Mouse (Mus musculus) limb, embryonic 15.5 days (tissue): Measurements from ENCODE around the gene Cdk9. TPM values are rescaled to one million over a fixed set of nuclear protein-coding genes. Genes with fewer than 3 reads are reported as not detected.

Experiments used
- ATAC-seq: fragments of 200-750 bp; cut with Nextera tagmentation; 2 replicates; pipeline ENCODE4 v1.8.0; 2017; ENCODE audit warnings: low read depth, moderate TSS enrichment; ENCODE audit not compliant: insufficient number of reproducible peaks, low FRiP score, low TSS enrichment
- H3K27ac ChIP-seq: fragments of 300-500 bp; sonication (generic); 2 replicates; pipeline ENCODE4 v1.5.1; 2015; ENCODE audit warnings: moderate library complexity, mild to moderate bottlenecking, inconsistent platforms
- H3K27me3 ChIP-seq: fragments of 300-500 bp; sonication (generic); 2 replicates; pipeline ENCODE4 v1.6.1; 2015; ENCODE audit warnings: inconsistent platforms
- H3K36me3 ChIP-seq: fragments of 300-500 bp; sonication (generic); 2 replicates; pipeline ENCODE4 v1.6.1; 2015; ENCODE audit warnings: inconsistent platforms
- H3K4me1 ChIP-seq: fragments of 300-500 bp; sonication (generic); 2 replicates; pipeline ENCODE4 v1.6.1; 2015; ENCODE audit warnings: inconsistent platforms
- H3K4me2 ChIP-seq: fragments of 300-500 bp; sonication (generic); 2 replicates; pipeline ENCODE4 v1.6.1; 2015; ENCODE audit warnings: mild to moderate bottlenecking, inconsistent platforms
- H3K4me3 ChIP-seq: fragments of 300-500 bp; sonication (generic); 2 replicates; pipeline ENCODE4 v1.5.1; 2015; ENCODE audit warnings: mild to moderate bottlenecking, inconsistent platforms
- H3K9ac ChIP-seq: fragments of 300-500 bp; sonication (generic); 2 replicates; pipeline ENCODE4 v1.6.1; 2015; ENCODE audit warnings: inconsistent platforms
- H3K9me3 ChIP-seq: fragments of 300-500 bp; sonication (generic); 2 replicates; pipeline ENCODE4 v1.6.1; 2016; ENCODE audit warnings: inconsistent platforms
- WGBS: fragments of 180-500 bp; shearing (Covaris S2); methylation state at CpG from one replicate; pipeline ENCODE4 v1.1.7; 2015; 5-methylcytosine and 5-hydroxymethylcytosine counted together
- polyA plus RNA-seq: library from polyadenylated mRNA; unstranded; fragments of >200 nt; fragmentation: Nextera tagmentation; extraction: Ambion mirVana; gene quantifications from 2 replicates; pipeline ENCODE4 v1.2.1, GENCODE M21; 2015

Gene Cdk9
- polyA plus RNA-seq: 84.4 and 101 TPM in 2 replicates

DNA sequence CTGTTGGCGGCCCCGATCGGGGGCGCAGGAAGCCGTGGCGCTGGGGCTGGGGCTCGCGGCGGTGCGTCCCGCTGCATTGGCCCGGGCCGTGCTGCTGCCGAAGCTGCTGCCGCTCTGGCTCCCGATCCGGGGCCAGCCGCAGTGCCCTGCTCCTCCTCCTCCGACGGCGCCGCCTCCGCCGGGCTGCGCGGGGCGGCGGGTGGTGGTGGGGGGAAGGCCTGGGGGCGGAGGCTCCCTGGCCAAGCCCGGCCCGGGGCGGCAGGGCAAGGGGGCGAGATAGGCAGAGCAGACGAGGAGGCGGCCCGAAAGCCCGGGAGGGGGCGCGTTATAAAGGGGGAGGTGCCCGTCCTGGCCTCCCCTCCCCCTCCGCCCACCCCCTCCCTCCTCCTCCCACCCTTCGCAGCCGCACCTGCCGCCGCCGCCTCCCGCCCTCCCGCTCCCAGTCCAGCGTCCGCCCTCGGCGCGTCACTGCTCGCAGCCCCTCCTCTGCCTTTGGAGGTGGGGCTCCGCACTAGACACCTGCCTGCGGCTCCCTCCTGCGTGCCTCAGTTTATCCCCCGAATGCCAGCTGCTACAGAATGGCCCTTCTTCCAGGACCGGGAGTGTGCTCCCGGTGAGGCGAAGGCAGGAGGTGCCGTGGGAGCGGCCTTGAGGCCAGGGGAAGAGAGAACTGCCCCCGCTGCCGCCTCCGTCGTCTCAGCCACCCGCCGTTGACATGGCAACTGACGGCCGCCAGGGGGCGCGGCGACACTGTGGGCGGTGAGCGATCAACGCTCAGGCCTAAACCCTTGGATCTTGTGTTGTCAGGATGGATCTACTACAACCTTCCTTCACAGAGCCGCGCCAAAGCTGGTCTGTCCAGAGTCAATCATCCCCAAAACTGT is at the start of gene Cdk9:
TSS of gene Cdk9 (minus strand) at position 143 of the 884 bp plus-strand sequence.
- H3K27me3 ChIP-seq: no peaks in the 10 kb centered on the region
- peak within 1 kb of the TSS; percentile 99 for H3K27ac ChIP-seq
- H3K9me3 ChIP-seq: no peaks in the 10 kb centered on the region
- under 1% methylated on average over 43 of the region's 79 CpGs for WGBS
- peak within 1 kb of the TSS; percentile 81 for H3K4me2 ChIP-seq
- peaks cover 33% of the 10 kb centered on the region for H3K4me1 ChIP-seq
- H3K9ac ChIP-seq: peak within 1 kb of the TSS; percentile 82
- peaks cover 30% of the 10 kb centered on the region for H3K36me3 ChIP-seq
- H3K4me3 ChIP-seq: peak within 1 kb of the TSS; percentile 91
- ATAC-seq: peak; percentile 88

GRCm38 (mm10) chr2:32761859-32762258 is 49.0 kb upstream of the Cdk9 start:
- Histone ChIP-seq H3K36me3 (peaks cover 39% of the 10 kb centered on the region), H3K27me3 (no peaks in the 10 kb centered on the region), H3K4me2 (no peak overlapping the region), H3K4me3 (no peak overlapping the region), H3K9me3 (no peaks in the 10 kb centered on the region), H3K9ac (no peak overlapping the region), H3K27ac (no peak overlapping the region), H3K4me1 (peaks cover 12% of the 10 kb centered on the region)
- no peak for ATAC-seq
- WGBS: 88% methylated on average over 4 of the region's 4 CpGs

GRCm38 (mm10) chr2:32761361-32761760 is 48.5 kb upstream of the Cdk9 start:
- no peak overlapping the region for H3K4me3 ChIP-seq
- peaks cover 39% of the 10 kb centered on the region for H3K36me3 ChIP-seq
- no peak for ATAC-seq
- no peaks in the 10 kb centered on the region for H3K27me3 ChIP-seq
- H3K9ac ChIP-seq: no peak overlapping the region
- peaks cover 12% of the 10 kb centered on the region for H3K4me1 ChIP-seq
- no peak overlapping the region for H3K4me2 ChIP-seq
- WGBS: 91% methylated on average over 14 of the region's 14 CpGs
- no peaks in the 10 kb centered on the region for H3K9me3 ChIP-seq
- H3K27ac ChIP-seq: no peak overlapping the region

- Histone ChIP-seq H3K27ac (no peak overlapping the region), H3K4me1 (peaks cover 12% of the 10 kb centered on the region), H3K36me3 (peaks cover 49% of the 10 kb centered on the region), H3K4me3 (no peak overlapping the region), H3K9me3 (no peaks in the 10 kb centered on the region), H3K27me3 (no peaks in the 10 kb centered on the region), H3K4me2 (no peak overlapping the region), H3K9ac (no peak overlapping the region)
- ATAC-seq: no peak
- WGBS: 96% methylated on average over 2 of the region's 2 CpGs
These were observed 46.1 kb upstream of the Cdk9 start for GRCm38 (mm10) chr2:32759001-32759400.

DNA sequence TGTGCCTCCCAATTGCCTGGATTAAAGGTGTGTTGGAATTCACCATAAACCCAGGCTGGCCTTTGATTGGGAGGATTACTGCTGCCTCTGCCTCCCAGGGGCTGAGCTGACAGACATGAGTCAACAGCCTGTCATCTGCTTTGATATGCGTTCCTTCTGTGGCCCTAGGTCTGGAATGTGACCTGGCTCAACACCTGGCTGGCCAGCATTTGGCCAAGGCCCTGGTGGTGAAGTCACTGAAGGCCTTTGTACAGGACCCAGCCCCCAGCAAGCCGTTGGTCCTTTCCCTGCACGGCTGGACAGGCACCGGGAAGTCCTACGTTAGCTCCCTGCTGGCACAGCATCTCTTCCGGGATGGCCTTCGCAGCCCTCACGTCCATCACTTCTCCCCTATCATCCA is 45.6 kb upstream of the Cdk9 start:
- no peak for ATAC-seq
- H3K36me3 ChIP-seq: peaks cover 51% of the 10 kb centered on the region
- 74% methylated on average over 8 of the region's 8 CpGs for WGBS
- H3K9ac ChIP-seq: no peak overlapping the region
- no peak overlapping the region for H3K4me3 ChIP-seq
- H3K4me2 ChIP-seq: no peak overlapping the region
- H3K27ac ChIP-seq: no peak overlapping the region
- H3K9me3 ChIP-seq: no peaks in the 10 kb centered on the region
- no peaks in the 10 kb centered on the region for H3K27me3 ChIP-seq
- peaks cover 12% of the 10 kb centered on the region for H3K4me1 ChIP-seq

- Histone ChIP-seq H3K9me3 (no peaks in the 10 kb centered on the region), H3K4me3 (peak within 1 kb of the TSS; percentile 77), H3K36me3 (peaks cover 46% of the 10 kb centered on the region), H3K9ac (peak within 1 kb of the TSS; percentile 86), H3K4me1 (peaks cover 12% of the 10 kb centered on the region), H3K4me2 (peak within 1 kb of the TSS; percentile 50), H3K27ac (peak within 1 kb of the TSS; percentile 95), H3K27me3 (no peaks in the 10 kb centered on the region)
- under 1% methylated on average over 65 of the region's 66 CpGs for WGBS
- ATAC-seq: peak; percentile 90
These were observed 44.4 kb upstream of the Cdk9 start, which contains the start of gene Tor2a for GRCm38 (mm10) chr2:32757056-32757845. TSS of gene Tor2a (plus strand) at chr2:32757234.

- 36% methylated on average over 6 of the region's 6 CpGs for WGBS
- no peak overlapping the region for H3K27ac ChIP-seq
- no peak overlapping the region for H3K9ac ChIP-seq
- peak overlapping the region; percentile 77; the same call in 1 of the 2 replicates for H3K4me3 ChIP-seq
- no peaks in the 10 kb centered on the region for H3K27me3 ChIP-seq
- H3K36me3 ChIP-seq: peaks cover 41% of the 10 kb centered on the region
- peaks cover 14% of the 10 kb centered on the region for H3K4me1 ChIP-seq
- no peaks in the 10 kb centered on the region for H3K9me3 ChIP-seq
- H3K4me2 ChIP-seq: no peak overlapping the region
- ATAC-seq: no peak
These were observed 43.8 kb upstream of the Cdk9 start for GRCm38 (mm10) chr2:32756674-32757055.

DNA sequence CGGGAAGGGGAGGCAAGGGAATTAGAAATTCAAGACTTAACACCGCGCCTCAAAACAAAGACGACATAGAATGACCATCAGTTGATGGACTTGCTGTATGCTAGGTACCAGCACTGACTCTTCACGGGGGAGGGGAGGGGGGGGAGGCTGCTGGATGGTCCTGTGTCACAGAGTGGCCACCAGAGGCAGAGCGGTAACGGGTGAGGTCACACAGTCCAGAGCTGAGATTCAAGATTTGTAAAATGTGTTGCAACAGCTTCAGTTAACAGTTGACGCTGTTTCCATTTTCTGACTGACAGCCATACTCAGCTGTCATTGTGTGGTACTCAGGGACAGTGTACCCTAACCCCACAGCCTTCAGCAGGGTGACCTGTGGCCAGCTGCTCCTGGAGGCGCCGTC is 39.3 kb upstream of the Cdk9 start:
- H3K4me2 ChIP-seq: no peak overlapping the region
- no peak overlapping the region for H3K27ac ChIP-seq
- H3K9me3 ChIP-seq: no peaks in the 10 kb centered on the region
- WGBS: 69% methylated on average over 10 of the region's 10 CpGs
- H3K27me3 ChIP-seq: no peaks in the 10 kb centered on the region
- no peak overlapping the region for H3K4me3 ChIP-seq
- H3K4me1 ChIP-seq: peaks cover 12% of the 10 kb centered on the region; the same call in 1 of the 2 replicates
- no peak overlapping the region for H3K9ac ChIP-seq
- ATAC-seq: no peak
- H3K36me3 ChIP-seq: peaks cover 31% of the 10 kb centered on the region

GRCm38 (mm10) chr2:32751665-32752033 is 38.8 kb upstream of the Cdk9 start:
- Histone ChIP-seq H3K36me3 (peaks cover 34% of the 10 kb centered on the region), H3K27me3 (no peaks in the 10 kb centered on the region), H3K27ac (no peak overlapping the region), H3K9ac (no peak overlapping the region), H3K4me2 (peak overlapping the region; percentile 58), H3K4me1 (peaks cover 12% of the 10 kb centered on the region; the same call in 1 of the 2 replicates), H3K4me3 (peak overlapping the region; percentile 35), H3K9me3 (no peaks in the 10 kb centered on the region)
- WGBS: 26% methylated on average over 8 of the region's 10 CpGs
- no peak for ATAC-seq

- Histone ChIP-seq H3K27me3 (0 out of 2 replicates have a peak, but pooled peaks cover under 1% of the 10 kb centered on the region), H3K4me2 (peak overlapping the region; percentile 58), H3K27ac (no peak overlapping the region), H3K4me3 (peak overlapping the region; percentile 35), H3K9ac (no peak overlapping the region), H3K9me3 (no peaks in the 10 kb centered on the region), H3K4me1 (peaks cover 12% of the 10 kb centered on the region; the same call in 1 of the 2 replicates), H3K36me3 (peaks cover 38% of the 10 kb centered on the region)
- 11% methylated on average over 31 of the region's 31 CpGs for WGBS
- peak; percentile 62; the same call in 1 of the 2 replicates for ATAC-seq
These were observed 38.2 kb upstream of the Cdk9 start for GRCm38 (mm10) chr2:32750887-32751664.

- no peak overlapping the region for H3K27ac ChIP-seq
- no peak overlapping the region for H3K4me3 ChIP-seq
- ATAC-seq: no peak
- H3K9me3 ChIP-seq: no peaks in the 10 kb centered on the region
- H3K9ac ChIP-seq: no peak overlapping the region
- peaks cover 44% of the 10 kb centered on the region for H3K36me3 ChIP-seq
- 0 out of 2 replicates have a peak, but pooled peaks cover 3% of the 10 kb centered on the region for H3K27me3 ChIP-seq
- WGBS: 77% methylated on average over 7 of the region's 7 CpGs
- no peak overlapping the region for H3K4me2 ChIP-seq
- peaks cover 12% of the 10 kb centered on the region; the same call in 1 of the 2 replicates for H3K4me1 ChIP-seq
These were observed 37.3 kb upstream of the Cdk9 start for GRCm38 (mm10) chr2:32750199-32750598.
